Mouse (Mus musculus) brain, adult 10 weeks (tissue): ENCODE data around the gene Hddc2. TPM values are rescaled to one million over a fixed set of nuclear protein-coding genes. Genes with fewer than 3 reads are reported as not detected.

Experiments
- polyA plus RNA-seq: library from polyadenylated mRNA; stranded (reverse); fragments of 350-450 nt; fragmentation: Illumina TruSeq; extraction: RNeasy Lipid Tissue Mini Kit (QIAGEN cat#74804); gene quantifications from one replicate; pipeline ENCODE4 v1.2.3, GENCODE M21; 2015; ENCODE audit warnings: low read depth, low replicate concordance

The Hddc2 gene
- polyA plus RNA-seq = 42.4 TPM

DNA sequence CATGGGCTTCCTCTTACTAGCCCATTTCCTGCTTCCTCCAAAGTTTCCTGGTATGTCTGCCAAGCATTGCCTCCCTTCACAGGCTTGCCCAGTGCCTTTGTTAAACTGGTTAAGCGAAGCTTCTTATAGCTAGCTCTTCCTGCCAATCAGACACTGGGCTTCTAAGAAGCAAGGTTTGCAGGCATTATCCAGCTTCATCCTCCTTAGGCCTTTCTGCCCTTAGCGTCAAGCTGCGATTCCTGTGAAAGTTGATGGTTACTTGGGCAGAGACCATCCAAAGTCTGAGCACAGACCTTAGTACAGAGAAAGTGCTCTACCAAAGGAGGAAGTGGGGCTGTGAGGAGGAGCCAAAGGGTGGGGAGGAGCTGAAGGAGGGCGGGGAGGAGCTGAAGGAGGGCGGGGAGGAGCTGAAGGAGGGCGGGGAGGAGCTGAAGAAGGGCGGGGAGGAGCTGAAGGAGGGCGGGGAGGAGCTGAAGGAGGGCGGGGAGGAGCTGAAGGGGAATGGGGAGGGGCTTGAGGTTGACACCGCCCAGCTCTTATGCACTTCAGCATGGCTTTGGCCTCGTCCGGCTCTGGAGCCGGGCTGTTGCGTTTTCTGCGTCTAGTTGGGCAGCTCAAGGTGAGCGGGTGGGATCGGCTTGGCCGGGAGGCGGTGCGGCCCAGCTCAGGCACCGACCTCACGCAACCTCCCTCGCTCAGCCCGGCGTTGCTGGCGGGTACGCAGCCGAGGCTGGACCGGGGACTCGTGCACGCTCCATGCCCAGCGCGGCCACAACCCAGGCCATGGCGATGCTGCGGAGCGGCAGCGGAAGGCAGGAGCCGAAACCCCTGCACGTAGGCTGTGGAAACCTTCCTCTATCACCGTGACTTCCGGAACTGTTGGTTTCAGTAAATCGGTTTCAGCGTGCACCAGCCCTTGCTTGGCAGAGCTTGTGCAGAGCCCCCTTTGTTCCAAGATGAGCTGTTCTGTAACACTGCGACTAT lies at the start of gene Hddc2:
Gene Hddc2, plus strand, starts transcription at position 519 of the 984 bp plus-strand sequence.

Other genes starting within 250 kb of the Hddc2 start
- gene Tpd52l1, start 132.6 kb downstream of the Hddc2 start, polyA plus RNA-seq = 60.0 TPM